Mouse (Mus musculus) T-cell, adult 2 months (primary cell): ENCODE measurements around the gene Kif18a.

Experiments
- DNase-seq: peaks from one replicate; pipeline ENCODE4 v3.0.0; 2022; ENCODE audit warnings: low spot score

Kif18a gene

GRCm38 (mm10) chr2:109280600-109281340, at the start of gene Kif18a, which contains the start of gene Mettl15:
Kif18a (plus strand) TSS chr2:109280738.
Mettl15 (minus strand) TSS chr2:109280748.
- peak; percentile 96 for DNase-seq

DNA sequence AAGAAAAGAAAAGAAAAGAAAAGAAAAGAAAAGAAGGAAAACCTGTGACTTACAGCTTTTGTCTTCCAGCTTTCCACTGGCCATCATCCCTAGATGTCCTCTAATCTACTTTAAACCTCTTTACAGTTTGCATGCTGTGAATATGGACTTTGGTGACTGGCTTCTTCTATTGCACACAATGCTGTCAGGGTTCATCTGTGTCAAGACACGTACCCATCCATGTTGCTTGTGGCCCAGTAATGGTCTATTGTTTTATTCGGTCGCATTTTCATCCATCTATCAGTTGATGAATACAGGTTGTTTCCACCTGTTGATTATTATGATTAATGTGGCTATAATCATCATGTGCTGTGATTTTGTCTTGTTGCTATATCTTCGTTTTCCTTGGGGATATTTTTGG, 46.7 kb upstream of the Kif18a start:
- DNase-seq = no peak

GRCm38 (mm10) chr2:109235741-109236140, 44.8 kb upstream of the Kif18a start:
- no peak for DNase-seq

DNA sequence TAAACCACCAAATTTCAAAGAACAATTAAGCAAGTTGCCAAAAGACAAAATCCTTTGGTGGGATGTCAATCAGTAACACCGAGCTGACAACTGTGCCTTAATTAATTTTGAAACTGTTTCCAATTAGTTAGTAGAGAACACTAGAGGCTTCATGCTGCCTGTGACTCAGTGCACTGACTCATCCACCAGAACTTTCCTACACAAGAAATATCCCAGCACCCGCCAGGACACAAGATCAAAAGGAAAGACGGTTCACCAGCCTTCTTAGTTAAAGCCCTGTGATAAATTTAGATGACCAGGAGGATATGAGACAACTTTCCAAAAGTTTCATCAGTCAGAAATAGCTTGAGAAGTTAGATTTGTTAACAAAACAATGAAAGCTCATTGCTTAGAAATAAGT, 38.6 kb upstream of the Kif18a start:
- no peak for DNase-seq

DNA sequence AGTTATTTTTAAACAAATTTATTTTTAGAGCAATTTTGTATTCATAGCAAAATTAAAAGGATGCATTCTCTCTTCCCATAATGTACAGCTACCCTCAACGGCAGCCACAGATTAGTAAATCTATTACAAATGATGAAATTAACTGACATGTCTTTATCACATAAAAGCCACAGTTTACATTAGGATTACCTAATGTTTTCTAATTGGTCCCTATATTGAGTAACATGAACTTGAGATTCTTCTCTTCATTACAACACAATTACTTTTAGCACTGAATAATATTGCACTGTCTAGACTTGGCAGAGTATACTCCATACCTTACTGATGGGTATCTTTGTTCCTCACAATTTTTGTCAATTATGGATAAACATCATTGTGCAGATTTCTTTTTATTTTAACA, 17.8 kb upstream of the Kif18a start:
- DNase-seq = no peak

DNA sequence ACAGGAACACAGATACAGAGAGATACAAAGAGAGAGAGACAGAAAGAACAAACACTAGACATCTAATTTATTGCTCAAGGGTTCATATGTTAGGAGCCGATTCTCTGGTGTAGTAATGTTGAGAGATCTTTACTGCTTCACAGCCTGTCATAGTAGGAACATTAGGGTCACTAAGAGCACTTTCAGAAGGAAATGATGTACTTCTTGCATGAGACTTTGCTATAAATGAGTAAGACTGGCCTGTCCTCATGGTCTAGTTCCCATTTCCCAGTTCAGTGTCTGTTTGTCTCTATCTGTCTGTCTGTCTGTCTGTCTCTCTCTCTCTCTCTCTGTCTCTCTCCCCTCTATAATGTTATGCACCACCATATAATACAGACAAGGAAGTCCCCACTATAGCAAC, 7.4 kb upstream of the Kif18a start:
- no peak for DNase-seq

DNA sequence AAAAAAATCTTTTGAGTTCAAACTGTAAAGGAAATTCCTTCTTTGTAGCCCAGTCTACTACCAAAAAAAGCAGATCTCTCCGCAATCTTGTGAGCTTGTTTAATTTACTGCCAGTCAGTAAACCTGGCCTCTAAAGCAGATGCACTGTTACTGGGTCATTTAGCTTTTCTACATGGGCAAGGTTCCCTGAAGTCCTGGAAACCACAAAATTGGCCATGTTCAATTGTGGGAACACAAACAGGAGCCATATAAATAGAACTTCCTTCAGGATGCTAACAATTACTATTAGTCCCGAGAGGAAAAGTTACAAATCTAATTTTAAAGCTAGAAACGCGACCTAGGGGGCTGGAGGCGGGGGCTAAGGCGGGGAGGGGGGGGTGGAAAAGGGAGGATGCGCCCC, 2.9 kb upstream of the Kif18a start:
- no peak for DNase-seq

GRCm38 (mm10) chr2:109278036-109278435, 2.5 kb upstream of the Kif18a start:
- DNase-seq = peak; percentile 20

DNA sequence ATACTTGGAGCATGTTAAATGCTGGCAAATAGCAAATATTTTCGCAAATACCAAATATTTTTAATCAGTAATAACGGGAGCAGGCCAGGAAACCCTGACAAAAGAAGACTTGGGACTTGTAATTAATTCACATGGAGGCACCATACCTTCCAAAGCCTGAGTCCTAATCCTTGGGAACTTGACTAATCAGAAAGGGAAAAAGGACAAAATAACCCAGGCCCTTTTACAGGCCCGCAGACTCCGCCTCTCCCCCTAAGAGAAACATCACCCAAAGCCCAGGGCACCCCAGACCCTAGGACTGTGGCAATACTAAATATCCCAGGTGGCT, 302 bp upstream of the Kif18a start:
- DNase-seq = no peak

GRCm38 (mm10) chr2:109281341-109281690, 778 bp downstream of the Kif18a start:
- DNase-seq = no peak

- no peak for DNase-seq
Observed at GRCm38 (mm10) chr2:109284121-109284520, 3.6 kb downstream of the Kif18a start.

DNA sequence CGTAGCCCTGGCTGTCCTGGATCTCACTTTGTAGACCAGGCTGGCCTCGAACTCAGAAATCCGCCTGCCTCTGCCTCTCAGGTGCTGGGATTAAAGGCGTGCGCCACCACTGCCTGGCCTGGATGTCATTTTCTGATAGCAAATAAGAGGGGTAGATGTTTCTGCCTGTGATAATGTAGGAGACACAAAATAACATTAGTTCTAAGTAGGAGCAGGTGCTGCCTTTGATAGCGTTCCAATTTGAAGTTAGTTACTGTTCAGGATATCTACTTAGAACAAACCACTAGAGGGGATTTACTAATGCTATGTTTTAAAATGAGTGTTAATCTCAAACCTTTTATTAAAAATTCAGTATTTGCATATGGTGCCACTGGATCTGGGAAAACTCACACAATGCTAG, 8.8 kb downstream of the Kif18a start:
- DNase-seq = no peak

DNA sequence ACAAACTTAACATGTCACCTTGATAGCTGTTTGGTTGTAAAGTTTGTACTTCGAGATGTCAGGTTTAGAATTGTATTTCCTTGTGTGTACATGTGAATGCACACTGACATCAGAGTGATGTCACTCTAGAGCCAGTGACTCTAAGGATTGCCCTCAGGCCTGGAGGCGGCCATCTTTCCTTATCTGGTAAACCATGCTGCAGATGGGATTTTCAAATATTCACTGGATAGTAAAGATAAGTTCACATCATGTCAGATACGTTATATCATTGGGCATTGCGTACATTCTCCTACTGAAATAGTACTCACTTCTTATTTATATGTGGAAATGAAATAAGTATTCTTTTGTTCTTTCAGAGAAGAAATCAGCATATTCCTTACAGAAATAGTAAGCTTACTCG, 15.7 kb downstream of the Kif18a start:
- no peak for DNase-seq

DNA sequence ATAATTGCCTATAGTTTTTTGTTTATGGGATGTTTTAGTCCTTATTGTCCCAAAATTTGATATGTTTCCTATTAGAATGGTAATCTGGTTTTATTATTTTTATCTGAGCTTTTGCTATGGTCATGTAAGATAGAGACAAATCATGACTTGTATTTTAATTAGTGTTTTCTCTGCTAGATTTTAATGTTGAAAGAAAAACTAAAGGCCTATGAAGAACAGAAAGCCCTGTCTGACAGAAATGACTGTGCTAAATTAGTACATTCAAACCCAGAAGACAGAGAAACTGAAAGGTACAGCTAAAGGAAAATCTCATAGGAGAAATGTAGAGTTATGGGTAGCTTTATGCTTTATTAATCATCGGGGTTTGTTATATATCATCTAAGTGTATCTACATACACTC, 17.6 kb downstream of the Kif18a start:
- DNase-seq = no peak

DNA sequence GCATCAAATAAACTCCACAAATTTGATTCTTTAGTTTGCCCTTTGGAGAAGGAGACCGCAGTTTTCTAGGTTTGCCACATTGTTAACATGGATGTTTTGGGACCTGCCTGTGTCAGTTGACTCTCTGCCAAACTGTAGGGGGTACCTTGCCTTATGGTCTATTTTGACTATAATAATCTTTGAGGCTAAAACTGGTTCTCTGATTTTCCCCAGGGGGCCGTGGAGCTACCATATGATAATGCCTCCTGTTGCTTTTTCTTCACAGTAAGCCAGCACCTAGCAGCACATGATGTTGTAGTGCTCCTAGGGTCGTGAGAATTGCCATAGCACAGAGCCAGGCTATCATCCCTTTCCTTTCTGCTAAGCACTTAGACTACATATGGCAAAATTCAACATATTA, 21.7 kb downstream of the Kif18a start:
- no peak for DNase-seq

GRCm38 (mm10) chr2:109303638-109304037, 23.1 kb downstream of the Kif18a start:
- DNase-seq = no peak

GRCm38 (mm10) chr2:109311369-109311768, 30.8 kb downstream of the Kif18a start:
- DNase-seq = no peak

DNA sequence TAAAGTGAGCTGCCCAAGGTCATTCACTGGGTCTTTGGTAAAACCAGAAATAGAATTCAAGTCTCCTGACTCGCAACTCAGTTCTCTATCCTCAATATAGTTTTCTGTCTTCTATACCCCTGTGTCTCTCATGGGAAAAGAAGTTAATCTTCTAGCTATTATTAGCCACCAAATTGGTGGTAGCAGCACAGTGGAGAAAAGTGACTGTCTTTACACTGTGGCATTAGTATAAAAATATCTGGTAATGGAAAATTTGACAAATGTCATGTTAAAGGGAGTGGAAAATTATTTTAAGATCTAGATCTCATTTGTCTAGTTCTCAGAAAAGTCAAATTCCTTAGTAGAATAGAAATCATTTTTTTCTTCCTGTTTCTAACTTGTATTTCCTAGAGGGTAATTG, 51.3 kb downstream of the Kif18a start:
- DNase-seq = no peak

- DNase-seq = no peak
Observed at GRCm38 (mm10) chr2:109334237-109334636, 53.7 kb downstream of the Kif18a start.

DNA sequence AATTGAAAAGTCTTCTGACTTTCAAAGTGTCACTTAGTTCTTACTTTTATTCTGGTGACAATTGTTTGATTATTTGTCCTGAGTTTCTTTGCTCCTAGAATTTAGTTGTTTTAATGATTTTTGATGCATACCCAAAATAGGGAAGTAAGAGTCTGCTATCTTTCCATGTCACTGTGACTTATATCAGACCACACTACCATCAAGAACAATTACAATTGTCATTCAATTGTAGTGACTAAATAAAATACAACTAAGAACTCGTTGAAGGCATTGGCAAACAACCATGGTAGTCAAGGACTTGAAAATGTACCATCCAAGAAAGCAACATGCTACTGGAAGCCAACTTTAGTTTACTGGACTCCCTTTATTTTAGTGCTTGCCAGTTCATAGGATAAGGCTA, 55.2 kb downstream of the Kif18a start:
- DNase-seq = no peak

- no peak for DNase-seq
Observed at GRCm38 (mm10) chr2:109345386-109345785, 64.8 kb downstream of the Kif18a start.

DNA sequence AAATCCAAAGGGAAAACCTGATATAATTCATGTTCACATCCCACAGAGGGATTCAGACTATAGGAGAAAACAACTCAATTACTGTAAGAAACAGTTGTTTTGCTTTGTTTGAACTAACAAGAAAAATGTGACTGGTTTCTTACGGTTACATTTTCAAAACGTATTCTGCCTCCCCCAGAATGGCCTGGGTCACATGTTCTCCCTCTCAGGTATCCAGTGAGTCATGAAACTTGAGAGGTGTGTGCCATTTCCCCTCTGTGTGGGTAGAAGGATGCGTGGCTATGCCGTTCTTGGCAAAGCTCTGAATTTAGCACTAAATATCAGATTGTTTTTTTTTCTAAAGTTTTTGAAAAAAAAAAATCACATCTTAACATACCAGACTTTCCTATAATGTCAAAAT, 68.2 kb downstream of the Kif18a start:
- no peak for DNase-seq

- DNase-seq = no peak
Observed at GRCm38 (mm10) chr2:109358456-109359141, 78.1 kb downstream of the Kif18a start.

- DNase-seq = no peak
Observed at GRCm38 (mm10) chr2:109365962-109366361, 85.4 kb downstream of the Kif18a start.
